Mouse (Mus musculus): ENCODE data around the gene Rbm46. TPM values are rescaled to one million over a fixed set of nuclear protein-coding genes. Genes with fewer than 3 reads are reported as not detected.

Gene Rbm46
- polyA plus RNA-seq, 1 experiment = 0.07 TPM

DNA sequence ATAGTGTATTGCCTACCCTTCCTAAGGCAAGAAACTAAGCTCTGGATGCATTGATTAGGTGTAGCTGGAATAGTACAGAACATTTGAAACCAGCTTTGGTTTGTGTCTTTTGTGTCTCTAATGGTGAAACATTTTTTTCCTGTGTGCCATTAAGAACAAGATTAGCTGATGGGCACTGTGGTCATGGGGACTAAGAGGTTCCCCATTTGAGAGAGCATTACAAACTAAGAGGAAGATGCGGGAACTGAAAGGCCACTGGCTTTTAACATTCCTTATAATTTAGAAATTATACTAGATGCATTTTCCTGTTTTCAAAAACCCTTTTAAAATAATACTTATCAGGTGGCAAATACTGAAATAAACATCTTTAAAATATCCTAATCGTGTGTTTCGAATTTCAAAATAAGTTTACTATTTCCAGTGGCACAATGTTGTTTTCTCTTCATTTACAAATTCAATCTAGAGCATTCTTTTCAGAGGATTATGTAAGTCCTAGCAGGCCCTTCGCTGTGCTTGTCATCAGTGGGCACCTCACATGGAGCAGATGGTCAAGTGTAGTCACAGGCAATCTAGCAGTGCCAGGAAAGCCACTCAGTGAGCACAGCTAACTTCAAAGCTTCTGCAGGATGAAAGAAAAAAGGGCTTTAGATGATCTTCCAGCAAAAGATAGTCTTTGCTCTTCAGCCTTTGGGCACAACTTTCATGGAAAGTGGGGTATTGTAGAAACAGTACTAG is 76.4 kb downstream of the Rbm46 start:
- DNase-seq (ENCODE audit: low read depth, low spot score) = no peak
- WGBS = 82% methylated on average over 4 of the region's 4 CpGs

DNA sequence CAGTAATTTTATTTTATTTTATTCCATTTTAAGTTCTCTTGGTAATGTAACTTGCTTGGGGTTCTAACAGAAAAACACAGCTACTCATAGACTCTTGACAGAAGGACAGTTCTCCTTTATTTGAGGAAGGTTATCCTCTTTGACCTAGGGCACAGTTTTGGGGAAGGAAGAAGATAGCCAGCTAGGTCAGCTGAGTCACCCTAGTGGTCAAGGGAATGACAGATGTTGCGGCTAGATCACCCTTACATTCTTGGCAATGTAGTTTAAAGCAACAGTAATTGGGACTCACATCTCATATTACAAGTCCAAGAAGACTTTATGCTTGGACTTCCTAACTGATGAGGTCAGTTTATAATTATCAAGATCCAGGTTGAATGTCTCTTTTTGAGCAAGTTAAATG is 82.6 kb downstream of the Rbm46 start:
- DNase-seq (ENCODE audit: low read depth, low spot score) = no peak
- 60% methylated on average over 1 of the region's 1 CpGs for WGBS

DNA sequence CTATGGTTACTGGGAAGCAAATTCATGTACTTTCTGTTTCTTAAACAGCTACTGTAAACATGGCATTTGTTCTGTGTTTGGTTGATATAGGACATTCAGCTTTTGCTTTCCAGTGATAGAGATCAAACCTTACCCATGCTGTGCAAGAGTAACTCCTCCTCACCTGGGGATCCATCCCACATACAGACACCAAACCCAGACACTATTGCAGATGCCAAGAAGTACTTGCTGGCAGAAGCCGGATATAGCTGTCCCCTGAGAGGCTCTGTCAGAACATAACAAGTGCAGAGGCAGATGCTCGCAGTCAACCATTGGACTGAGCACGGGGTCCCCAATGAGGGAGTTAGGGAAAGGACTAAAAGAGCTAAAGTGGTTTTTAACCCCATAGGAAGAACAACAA is 84.6 kb downstream of the Rbm46 start:
- no peak for DNase-seq (ENCODE audit: low read depth, low spot score)
- 87% methylated on average over 3 of the region's 3 CpGs for WGBS

Other genes with a start within 250 kb of the Rbm46 start
- 2.8 and 5.0 TPM in 2 replicates for gene Lrat, start 27.5 kb upstream of the Rbm46 start, polyA plus RNA-seq (2012; rRNA removed)
- gene Fgg, start 131.2 kb upstream of the Rbm46 start, polyA plus RNA-seq (2012; rRNA removed) = not detected in 2 replicates
- 0.02 and 0.04 TPM in 2 replicates for gene Fga, start 149.6 kb upstream of the Rbm46 start, polyA plus RNA-seq (2012; rRNA removed)
- 0.07 TPM in 1 of 2 replicates, not detected in the other for gene Fgb, start 173.4 kb upstream of the Rbm46 start, polyA plus RNA-seq (2012; rRNA removed)
- gene Plrg1, start 179.0 kb upstream of the Rbm46 start, polyA plus RNA-seq (2012; rRNA removed) = 33.4 and 34.6 TPM in 2 replicates